Mouse (Mus musculus) Muller cell, postnatal 12 days (primary cell): Measurements from ENCODE around the gene Axin1.

Experiments
- DNase-seq: peaks from one replicate; pipeline ENCODE4 v3.0.0-alpha.2; 2015; ENCODE audit errors: inconsistent ontology term

Axin1 gene

GRCm38 (mm10) chr17:26237667-26238066 is 99.2 kb downstream of the Axin1 start:
- DNase-seq: no peak

- DNase-seq: peak; percentile 35
These were observed 101.1 kb downstream of the Axin1 start for GRCm38 (mm10) chr17:26239551-26239950.

DNA sequence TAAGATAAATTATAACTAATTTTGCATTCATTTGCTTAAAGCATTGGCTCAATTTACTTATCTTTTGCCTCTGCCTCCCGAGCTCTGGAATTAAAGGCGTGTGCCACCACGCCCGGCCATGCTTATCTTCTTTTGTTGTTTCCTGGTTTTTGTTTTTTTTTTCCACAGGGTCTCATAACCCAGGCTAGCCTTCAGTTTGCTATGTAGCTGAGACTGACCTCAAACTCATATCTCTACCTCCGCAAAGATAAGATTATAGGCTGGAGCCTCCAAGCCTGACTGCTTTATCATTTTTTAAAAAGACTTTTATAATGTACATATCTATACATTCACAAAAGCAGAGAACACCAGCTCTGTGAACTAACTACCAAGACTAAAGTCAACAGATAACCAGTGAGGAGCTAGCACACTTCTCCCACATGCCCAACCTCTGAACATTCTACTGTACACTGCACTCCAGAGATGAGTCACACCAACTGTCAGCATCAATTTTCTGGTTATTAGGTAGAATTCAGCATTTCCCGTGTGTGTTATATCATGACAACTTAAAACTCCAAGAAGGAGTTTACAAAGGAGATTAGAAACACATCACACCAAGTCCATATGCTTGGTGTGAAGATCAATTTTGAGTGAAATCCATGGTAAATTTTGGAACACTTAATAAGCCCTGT is 101.8 kb downstream of the Axin1 start:
- peak; percentile 78 for DNase-seq

DNA sequence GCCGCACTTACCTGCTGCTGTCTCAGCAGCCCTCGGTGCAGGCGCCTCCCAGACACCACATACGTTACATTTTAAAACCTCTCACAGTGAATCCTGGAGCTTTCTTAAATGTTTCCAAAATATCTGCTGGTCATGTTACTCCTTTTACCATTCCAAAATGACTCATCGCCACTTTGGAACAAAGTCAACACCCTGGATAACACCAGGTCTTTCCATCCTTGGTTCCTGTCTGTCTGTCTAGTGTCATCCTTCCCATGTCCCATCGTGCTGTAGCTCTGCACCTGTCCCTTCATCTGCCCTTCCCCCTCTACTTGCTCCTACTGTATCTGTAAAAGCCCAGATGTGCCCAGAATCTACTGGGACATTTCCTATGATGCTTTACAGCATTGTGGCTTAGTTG is 102.5 kb downstream of the Axin1 start:
- DNase-seq: peak; percentile 31

DNA sequence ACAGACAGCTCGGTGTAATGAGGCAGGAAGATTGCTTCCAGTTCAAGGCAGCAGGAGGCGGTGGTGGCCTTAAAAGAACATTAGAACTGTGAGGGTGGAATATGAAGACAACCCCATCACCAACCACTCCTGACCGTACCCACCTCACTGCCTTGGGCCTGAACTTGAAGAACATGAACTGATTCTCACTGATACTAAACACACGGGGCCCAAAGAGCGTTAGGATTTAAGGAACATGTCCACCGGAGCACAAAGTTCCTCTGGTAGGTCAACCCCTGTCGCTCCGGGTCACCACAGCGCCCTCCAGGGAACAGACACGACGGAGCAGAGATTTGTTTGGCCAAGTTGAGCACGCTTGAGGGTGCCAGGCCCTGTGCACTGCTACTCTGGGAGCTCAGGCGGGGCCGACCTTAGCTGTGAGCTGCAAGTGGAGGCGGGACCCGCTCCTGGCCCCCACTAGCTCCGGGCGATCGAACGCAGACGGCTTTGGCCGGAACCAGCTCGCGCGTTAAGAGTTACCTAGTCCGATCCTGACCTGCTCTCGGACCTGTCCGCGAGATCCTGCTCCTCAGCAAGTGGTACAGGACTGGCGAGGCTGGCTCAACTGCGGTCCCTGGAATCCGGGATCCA is 105.1 kb downstream of the Axin1 start:
- peak; percentile 82 for DNase-seq

- peak; percentile 98 for DNase-seq
These were observed 105.8 kb downstream of the Axin1 start, which contains the start of gene Fam234a for GRCm38 (mm10) chr17:26244101-26244841. Gene Fam234a, minus strand, starts transcription at chr17:26244242.
